Mouse (Mus musculus): ENCODE measurements around the gene Kif17.
A peak's percentile ranks its signal among the peaks of the same experiment; 100 is the strongest.

The Kif17 gene

DNA sequence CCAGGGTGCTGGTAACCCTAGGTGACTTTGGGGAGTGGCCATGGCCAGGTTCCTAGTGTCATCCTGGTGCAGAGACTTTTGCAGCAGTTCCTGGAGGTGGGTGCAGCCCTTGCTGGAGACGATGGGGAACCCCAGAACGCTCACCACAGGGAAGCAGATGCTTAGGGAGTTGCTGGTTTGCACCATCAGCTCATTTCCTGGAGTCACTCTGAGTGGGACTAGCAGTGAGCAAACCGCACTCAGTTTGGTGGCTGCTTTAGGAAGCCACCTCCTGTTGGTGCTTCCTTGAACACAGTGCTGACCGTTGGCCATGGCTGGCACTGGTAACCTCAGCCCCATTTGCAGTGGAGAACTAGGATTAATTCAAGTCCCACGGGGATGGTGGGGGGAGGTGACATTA is 9.2 kb downstream of the Kif17 start:
- DNase-seq (ENCODE audit: low spot score in 2 of 2) = no peak

DNA sequence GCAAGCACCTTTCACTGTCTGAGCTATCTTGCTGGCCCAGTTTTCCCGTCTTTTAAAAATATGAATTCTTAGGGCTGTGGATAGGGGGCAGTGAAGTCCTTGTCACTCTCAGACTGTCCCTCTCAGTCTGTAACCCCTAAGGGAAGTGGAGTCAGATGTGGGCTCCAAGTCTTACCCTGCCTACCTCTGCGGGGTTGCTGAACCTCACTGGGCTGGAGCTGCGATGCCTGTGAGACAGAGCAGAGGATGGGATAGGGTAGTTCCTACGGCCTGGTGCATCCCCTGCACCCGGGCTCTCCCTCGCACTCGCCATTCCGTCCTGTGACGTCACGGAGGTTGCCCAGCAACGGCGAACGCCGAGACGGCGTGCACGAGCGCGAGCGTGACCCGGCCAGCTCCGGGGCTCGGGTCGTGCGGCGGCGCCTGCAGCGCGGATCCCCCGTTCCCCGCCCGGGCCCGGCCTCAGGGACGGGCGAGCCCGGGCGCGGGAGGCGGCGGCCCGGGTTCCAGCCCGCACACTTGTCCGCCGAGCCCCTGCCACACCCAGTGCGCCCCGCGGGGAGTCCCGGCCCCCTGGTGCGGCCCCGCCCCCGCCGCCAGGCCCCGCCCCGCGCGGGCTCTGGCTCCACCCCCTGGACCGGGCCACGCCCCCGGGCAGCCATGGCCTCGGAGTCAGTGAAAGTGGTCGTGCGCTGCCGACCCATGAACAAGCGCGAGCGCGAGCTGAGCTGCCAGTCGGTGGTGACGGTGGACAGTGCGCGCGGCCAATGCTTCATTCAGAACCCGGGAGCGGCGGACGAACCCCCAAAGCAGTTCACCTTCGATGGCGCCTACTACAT is 11.8 kb downstream of the Kif17 start:
- peak; percentile 89 to 92 for DNase-seq (ENCODE audit: low spot score in 2 of 2)

DNA sequence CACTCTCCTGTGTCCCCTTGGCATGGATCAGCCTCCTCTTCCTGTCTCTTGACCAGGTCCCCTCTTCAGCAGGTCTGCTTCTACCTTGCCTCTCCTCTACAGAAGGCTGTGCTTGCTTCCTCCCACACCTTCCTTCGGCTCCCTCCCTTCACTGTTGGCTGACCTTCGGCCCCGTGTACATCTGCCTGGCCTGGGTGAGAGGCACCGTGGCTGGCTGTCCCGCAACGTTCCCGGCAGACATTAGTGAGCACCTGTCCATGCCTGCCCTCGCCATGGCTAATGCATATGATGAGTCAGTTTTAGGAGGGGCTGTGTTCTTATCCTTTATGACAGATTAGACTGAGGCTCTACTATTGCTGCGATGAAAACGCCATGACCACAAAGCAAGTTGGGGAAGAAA is 17.6 kb downstream of the Kif17 start:
- DNase-seq (ENCODE audit: low spot score in 2 of 2) = no peak

DNA sequence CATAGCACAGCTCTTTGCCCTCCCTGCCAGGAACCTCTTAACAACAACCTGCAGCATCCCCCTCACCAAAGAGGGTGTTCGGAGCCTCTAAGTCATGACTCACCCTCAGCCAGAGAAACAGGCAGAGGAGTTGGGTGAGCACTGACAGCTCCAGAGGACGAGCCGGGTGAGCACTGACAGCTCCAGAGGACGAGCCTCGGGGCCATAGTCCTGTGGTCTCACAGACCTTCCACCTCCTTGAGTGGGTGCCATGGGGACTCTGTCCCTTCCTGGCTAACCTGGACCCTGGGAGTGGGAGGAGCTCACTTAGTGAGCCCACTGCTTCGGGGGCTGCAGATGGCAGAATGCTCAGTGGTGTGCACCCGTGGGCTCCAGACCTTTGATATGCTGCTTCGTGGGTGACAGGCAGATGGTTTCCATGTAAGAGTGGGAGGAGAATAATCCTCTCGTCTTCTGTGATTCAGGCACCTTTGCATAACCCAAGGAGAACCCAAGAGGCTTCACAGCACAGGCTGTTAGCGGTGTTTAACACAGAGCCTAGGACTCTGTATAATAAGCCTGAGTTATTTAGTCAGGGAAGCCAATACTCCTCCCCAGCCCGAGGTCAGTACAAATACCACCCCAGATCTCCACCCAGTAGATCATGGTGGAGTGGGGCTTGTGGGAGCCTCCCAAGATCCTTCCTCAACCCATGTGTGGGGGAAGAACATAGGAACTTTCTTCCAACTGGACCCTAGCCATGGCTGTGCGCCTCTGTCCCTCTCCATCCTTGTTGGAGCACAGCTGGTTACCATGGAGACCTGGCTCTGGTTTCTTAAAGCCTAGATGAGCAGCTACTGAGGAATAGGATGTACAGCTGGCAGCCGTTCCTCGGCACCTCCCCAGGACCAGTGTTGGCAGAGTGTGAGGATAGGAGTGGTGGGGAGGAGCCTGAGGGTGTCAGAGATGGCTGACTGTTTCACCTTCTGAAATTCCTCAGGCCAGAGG is 22.1 kb downstream of the Kif17 start:
- no peak for DNase-seq (ENCODE audit: low spot score in 2 of 2)

DNA sequence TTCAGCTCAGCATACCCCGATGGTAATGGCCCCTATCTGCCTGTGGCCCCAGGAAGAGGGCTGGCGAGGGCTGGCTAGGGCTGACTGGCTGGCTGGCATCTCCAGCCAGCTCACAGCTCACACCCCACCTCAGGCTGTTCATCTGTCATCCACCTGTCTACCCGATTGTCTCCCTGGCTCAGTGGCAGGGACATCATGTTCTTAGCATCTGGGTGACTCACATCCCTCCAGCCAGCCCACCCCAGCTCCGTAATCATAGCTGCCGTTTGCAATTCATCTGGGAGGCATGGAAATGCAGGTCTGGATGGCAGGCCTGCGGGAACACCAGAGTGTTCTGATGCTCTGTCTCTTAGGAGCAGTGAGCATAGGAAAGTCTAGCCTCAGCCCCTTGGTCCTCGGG is 28.1 kb downstream of the Kif17 start:
- no peak for DNase-seq (ENCODE audit: low spot score in 2 of 2)

- peak; percentile 81 to 84 for DNase-seq (ENCODE audit: low spot score in 2 of 2)
Measured at GRCm38 (mm10) chr4:138282834-138283233, 32.6 kb downstream of the Kif17 start.

GRCm38 (mm10) chr4:138286411-138286810 is 36.2 kb downstream of the Kif17 start:
- no peak for DNase-seq (ENCODE audit: low spot score in 2 of 2)

GRCm38 (mm10) chr4:138288691-138289090 is 38.5 kb downstream of the Kif17 start:
- DNase-seq (ENCODE audit: low spot score in 2 of 2) = no peak

- no peak for DNase-seq (ENCODE audit: low spot score in 2 of 2)
Measured at GRCm38 (mm10) chr4:138292028-138292427, 41.8 kb downstream of the Kif17 start.

GRCm38 (mm10) chr4:138293261-138293948 is 43.2 kb downstream of the Kif17 start:
- DNase-seq (ENCODE audit: low spot score in 2 of 2) = no peak

DNA sequence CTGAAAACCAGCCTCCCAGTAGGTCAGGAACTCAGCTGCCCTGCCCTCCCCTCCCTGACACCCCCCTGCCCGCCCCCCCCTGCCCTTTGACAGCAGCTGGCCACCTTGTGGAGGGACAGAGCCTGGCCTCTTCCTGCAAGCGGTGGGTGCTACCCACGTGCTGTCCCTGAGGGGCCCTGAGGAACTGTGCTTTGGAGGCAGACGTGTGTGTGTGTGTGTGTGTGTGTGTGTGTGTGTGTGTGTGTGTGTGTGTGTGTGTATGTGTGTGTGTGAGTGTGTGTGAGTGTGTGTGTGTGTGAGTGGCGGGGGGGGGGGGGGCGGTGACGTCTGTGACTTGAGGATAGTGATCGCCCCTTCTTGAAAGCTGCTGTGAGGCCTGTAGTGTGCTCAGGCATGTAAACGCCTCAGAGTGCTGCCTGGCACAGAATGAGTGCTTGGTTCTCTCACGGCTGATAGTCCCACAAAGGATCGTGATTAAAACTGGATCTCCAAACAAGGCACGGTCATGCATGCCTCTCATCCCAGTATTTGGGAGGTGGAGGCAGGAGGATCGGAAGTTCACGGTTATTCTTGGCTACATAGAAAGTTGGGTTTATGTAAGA is 43.8 kb downstream of the Kif17 start:
- no peak for DNase-seq (ENCODE audit: low spot score in 2 of 2)

GRCm38 (mm10) chr4:138301271-138301780 is 51.1 kb downstream of the Kif17 start:
- no peak for DNase-seq (ENCODE audit: low spot score in 2 of 2)

DNA sequence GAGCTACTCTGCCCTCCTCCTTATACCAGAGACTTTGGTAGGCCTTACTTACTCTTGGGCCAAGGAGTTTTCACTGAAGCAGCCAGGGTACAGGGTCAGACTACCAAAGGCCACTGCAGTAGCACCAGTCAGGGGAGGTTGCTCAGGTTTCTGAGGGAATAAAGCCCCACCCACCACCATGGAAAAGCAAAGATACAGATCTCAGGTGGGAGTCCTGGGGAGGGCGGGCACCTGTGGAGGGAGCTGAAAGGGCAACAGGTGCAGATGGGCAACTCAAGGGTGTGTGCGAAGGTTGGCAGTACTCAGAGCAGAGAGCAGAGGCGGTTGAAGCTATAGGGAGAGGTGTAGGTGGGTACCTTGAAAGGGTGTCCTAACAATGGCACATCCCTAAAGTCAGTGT is 52.8 kb downstream of the Kif17 start:
- no peak for DNase-seq (ENCODE audit: low spot score in 2 of 2)

DNA sequence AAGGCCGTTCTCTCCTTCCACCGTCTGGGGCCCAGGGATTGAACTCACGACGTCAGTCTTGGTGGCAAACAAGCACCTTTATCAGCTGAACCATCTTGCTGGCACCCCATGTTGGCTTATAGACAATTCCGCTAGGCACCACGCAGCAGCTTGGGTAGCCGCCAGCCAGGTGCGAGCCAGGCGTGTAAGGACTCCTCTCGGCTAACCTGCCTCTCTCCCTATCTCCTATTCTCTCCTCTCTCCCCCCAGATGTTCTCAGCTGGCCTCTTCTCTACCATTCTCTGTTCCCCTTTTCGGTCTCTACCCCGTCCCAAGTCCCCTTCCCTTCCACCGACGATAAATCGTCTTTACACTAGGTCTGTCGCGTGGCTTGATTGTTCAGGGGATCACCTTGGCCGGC is 53.5 kb downstream of the Kif17 start:
- DNase-seq (ENCODE audit: low spot score in 2 of 2) = no peak

DNA sequence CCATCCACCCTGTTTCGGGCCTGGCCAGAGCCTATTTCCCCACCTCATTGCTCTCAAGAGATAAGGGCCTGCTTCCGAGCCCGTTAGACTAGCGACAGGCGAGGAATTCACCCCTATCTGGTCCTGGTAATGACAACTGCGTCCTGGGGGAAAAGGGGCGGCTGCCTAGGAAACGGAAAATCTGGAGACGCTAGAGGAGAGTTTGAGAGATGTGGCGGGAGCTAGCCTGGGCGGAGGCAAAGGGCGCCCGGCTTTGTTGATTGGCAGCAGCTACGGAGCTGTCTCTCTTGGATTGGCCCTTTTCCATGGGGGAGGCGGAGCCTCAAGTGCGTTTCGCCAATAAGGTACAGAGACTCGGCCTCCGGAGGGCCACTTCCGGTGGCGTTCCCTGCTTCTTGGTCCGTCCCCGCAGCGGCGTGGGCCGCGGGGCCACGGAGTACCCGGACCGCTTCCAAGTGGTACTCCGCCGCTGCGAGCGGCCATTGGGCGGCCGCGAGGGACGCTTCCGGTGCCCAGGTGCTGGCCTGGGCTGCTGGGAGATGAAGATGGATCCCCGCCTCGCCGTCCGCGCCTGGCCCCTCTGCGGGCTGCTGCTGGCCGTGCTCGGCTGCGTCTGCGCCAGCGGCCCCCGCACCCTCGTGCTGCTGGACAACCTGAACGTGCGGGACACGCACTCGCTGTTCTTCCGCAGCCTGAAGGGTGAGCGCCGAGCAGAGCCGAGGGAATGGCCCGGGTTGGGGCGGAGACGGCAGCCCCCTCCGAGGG is 54.3 kb downstream of the Kif17 start, which contains the start of gene Ddost:
Gene Ddost, plus strand, starts transcription at position 391 of the 765 bp plus-strand sequence.
- peak; percentile 95 to 96 for DNase-seq (ENCODE audit: low spot score in 2 of 2)

DNA sequence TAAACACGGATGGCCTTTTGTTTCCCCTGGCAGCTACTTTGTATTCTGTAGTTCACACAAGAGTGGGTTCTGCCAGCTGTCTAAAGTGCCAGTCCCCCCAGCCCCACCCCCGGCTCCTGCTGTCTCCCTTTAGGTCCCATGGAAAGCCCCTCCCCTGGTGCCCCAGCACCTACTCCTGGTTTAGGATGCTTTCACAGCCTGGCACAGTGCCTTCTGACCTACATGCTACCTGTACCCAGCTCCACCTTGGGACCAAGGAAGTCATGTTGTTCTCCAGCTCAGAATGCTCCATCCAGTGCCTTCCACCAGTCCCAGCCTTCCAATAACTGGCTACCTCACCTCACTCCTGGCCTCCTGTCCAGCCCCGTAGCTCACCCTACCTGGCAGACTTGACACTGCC is 56.8 kb downstream of the Kif17 start:
- DNase-seq (ENCODE audit: low spot score in 2 of 2) = no peak

DNA sequence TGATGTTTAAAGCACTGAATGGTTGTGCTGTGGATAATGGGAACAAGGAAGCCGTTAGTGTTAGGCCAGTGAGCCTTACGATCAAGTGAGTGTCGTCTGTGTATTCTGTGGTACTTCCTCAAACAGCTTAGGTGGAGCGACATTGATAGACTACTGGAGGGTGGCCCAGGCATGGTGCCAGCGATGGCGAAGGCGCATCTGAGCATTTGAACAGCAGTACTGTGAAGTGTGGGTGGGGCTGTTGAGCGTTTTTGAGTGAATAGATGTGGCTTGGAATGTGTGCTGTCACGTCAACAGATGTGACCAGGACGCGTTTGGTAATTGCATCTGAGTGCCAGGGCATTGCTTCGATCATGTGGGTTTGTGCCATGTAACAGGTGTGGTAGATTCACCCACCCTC is 57.5 kb downstream of the Kif17 start:
- DNase-seq (ENCODE audit: low spot score in 2 of 2) = no peak

- DNase-seq (ENCODE audit: low spot score in 2 of 2) = no peak
Measured at GRCm38 (mm10) chr4:138310311-138310910, 60.2 kb downstream of the Kif17 start.

DNA sequence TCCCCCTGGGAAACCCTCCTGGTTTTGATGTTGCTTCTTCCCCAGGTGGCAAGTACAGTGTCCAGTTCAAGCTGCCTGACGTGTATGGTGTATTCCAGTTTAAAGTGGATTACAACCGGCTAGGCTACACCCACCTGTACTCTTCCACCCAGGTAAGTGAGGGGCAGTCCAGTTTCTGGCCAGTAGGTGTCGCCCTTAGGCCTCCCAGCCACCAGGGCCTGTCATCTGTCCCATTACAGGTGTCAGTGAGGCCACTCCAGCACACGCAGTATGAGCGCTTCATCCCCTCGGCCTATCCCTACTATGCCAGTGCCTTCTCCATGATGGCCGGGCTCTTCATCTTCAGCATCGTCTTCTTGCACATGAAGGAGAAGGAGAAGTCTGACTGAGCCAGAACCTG is 61.4 kb downstream of the Kif17 start:
- DNase-seq (ENCODE audit: low spot score in 2 of 2) = peak in 1 of 2 experiments; percentile 55

DNA sequence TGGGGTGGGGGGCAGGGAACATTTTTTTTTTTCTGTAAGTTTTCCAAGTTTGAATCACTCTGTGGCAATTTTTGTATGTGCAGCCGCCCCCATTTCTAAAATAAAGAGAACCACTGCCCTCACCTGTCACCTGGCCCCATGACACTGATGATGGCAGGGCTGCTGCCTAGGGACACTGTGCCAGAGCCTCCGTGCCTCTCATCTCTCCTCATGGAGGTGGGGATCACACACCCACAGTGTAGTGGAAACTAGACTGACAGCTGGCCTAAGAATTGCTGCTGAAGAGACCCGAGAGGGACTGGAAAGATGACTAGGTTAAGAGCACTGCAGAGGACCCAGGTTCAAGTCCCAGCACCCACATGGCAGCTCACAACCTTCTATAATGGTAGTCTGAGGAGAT is 61.9 kb downstream of the Kif17 start:
- no peak for DNase-seq (ENCODE audit: low spot score in 2 of 2)

Data from natural killer cell, adult 2 months (primary cell).